Mouse (Mus musculus): ENCODE data around the gene Lipe.
"Not testable (repeated sequence)": the region's sequence is repeated elsewhere in the genome, so short reads cannot be mapped to it uniquely, and the experiment has no call there.

Gene Lipe

DNA sequence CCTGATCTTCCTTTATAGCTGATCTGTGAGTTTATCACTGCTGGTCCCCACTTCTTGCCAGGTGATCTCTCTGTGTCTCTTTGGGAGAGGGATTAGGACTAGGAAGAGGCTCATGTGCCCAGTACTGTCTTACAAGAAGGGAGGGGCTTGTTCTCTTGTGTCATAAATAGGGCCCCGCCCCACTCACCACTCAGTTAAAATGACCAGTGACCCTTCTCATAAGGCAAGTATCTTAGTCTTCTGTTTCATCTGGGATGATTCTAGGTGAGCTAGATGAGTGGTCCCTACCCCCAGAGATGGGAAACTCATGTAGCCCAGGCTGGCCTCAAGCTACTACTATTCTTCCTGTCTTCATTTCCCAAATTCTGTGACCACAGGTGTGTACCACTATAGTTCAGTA, at the start of gene Lipe:
TSS of gene Lipe (minus strand) at position 101 of the 400 bp plus-strand sequence.
- no peak for DNase-seq

DNA sequence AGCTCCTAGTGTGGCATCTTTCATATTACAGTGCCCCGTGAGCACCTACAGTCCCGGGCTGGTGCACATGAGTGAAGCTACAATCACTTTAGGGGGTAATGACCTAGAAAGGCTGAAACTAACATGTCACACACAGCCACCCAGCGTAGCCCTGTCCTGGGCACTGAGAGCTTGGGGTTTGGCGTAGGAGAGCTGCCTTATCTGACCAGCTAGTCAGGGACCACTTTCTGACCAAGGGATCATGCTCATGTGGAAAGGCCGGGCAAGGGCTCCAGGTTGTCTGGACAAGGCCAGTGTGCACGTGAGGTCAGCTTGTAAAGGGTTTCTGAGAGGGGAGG, 42.3 kb upstream of the Lipe start:
- no peak for DNase-seq

DNA sequence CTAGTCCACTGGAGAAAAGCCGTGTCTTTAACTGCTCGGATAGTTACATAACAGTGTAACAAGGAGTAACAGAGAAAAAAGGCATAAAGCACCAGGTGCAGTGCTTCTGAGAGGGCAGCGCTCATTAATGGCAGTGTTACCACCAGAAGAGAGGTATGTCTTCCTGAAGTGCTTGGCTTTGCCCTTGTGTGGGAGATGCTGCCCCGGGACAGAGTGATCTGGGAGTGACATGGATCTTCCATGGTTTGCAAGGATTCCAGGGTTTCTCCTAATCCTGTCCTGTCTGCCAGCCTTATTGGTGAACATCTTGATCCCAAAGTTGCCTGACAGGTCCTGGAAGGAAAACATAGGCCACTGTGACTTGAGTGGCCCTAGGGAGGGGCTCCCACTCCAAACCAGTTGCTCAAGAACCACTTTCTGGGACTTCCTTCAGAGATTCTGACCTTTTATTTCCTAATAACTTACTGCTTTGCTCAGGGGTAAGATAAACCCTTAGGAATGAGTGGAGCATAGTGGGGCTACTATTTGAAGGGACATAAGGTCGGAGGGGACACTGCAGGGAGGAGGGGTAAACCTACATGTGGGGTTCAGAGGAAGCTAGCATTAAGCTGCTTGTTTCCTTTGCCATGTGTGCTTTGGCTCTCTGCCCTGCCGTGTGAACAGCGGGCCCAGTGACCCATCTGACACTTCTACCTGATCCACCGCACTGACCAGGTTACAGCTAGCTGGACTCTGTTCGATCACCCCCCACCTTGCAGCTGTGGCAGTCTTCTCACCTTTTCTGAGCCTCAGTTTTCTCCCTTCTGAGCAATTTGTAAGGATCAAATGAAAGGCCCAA, 41.7 kb upstream of the Lipe start:
- DNase-seq: peak; percentile 62 to 76

DNA sequence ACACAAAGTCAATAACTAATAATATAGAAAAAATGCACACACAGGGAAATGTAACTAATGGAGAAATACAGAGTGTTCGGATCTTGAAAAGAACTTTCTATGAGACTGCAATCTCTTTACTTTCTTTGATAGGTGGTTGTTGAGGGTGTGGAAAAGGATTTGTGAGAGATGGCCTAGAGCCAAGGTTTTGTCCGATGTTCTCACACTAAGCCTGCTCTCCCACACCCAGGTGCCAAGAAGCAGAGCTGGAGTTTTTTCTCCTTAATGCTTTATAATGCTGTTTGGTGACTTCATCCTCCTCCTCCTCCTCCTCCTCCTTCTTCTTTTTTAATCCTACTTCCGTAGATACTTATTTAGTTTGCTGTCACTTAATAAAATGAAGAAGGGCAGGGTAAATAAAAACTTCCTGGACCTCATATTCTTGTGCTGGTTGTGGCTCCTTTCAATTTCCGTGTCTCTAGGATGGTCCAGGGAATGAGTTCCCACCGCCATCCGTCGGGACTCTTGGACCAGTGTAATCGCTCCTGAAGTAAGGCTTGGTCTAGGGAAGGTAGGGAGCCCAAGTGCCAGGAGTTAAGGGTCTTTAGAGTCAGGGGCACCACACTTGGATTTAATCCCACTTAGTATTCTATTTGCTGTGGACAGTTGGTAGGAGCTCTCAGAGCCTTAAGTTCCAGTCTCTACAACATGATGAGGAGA, 40.8 kb upstream of the Lipe start:
- no peak for DNase-seq

DNA sequence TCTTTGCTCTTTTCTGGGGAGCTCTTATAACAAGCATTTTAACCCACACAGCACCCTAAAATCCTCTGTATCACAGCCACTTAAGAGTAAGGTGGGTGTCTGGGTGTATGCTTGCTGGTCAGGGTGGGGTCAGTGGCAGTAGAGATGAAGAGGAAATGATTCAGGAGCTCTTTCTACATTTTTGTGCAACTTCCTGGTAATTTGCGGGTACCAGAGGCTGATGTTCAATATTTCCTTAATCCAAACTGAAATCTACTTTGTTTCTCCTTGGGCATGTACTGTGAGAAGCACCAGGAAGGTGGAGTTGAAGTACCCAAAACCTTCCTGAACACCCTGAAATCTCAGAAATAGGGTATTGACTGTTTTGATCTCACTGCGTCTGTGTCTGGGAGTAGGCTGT, 38.2 kb upstream of the Lipe start:
- DNase-seq: no peak

DNA sequence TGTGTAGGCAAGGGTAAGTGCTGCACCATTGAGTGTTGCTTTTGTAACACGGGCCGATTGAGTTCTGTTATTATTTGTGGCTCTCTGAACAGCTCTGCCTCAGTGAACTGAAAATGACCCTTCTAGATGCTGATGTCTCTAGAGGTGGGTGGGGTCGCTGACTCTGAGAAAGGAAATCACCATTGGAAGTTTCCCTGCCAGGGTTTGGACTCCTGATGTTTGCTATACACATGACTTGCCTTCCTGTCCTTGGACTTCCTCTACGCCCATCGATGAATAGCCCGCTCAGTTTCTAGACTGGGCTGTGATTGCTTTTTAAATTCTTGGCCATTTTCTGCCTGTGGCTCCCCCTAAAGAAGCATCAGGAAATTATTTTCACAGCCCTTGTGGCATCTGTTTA, 37.7 kb upstream of the Lipe start:
- DNase-seq: peak; percentile 49 to 66

DNA sequence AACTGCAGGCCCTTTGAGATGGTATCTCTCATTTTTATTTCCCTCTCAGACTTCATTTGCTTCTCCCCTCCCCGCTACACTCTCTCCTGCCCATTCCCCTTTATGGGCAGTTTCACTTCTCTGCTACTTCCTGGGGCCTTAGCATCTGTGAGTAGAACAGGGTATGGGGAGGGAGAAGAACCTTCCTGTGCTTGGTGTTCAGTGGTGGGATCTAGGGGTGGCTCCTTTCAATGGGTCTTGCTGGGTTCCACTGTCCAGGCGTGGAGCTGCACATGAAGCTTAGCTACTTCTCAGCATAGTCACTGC, 37.0 kb upstream of the Lipe start:
- DNase-seq: no peak

DNA sequence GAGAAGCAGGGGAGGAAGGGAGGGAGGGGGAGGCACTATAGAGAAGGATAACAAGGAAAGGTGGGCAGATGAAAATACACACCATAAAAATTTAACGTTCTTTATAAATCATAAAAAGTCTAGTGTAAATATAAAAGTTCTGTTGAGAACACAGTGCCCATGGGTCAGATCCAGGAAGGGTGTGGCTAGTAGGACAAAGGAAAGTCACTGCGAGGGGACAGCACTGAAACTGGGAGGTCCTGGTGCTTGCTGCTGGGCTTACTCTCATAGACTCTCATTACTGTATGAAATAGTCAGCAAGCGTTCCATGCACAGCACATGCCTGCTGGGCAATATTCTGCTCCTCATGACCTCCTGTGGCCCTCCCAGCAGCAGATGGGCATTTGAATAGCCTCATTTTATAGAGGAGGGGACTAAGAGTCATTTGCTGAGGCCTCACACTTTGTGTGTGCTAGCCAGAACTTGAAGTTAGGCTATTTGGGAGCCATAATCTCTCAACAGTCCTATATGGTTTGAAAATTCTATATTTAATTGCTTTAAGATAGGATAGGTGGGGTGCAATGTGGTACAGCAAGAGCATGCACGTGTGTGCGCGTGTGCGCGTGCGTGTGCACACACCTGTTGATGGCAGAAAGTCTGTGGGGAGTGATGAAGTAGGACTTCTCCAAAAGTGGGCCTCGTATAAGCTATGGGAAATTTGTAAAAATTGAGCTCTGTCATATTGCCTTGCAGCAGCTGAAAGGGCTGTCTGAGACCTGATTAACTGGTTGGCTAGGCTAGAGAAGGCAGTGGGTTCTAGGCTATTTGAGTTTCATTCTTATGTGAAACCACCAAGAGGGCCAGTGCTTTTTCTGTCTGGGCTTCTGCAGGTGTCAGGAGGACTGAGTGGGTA, 36.4 kb upstream of the Lipe start:
- DNase-seq: peak in 1 of 2 experiments; percentile 35

DNA sequence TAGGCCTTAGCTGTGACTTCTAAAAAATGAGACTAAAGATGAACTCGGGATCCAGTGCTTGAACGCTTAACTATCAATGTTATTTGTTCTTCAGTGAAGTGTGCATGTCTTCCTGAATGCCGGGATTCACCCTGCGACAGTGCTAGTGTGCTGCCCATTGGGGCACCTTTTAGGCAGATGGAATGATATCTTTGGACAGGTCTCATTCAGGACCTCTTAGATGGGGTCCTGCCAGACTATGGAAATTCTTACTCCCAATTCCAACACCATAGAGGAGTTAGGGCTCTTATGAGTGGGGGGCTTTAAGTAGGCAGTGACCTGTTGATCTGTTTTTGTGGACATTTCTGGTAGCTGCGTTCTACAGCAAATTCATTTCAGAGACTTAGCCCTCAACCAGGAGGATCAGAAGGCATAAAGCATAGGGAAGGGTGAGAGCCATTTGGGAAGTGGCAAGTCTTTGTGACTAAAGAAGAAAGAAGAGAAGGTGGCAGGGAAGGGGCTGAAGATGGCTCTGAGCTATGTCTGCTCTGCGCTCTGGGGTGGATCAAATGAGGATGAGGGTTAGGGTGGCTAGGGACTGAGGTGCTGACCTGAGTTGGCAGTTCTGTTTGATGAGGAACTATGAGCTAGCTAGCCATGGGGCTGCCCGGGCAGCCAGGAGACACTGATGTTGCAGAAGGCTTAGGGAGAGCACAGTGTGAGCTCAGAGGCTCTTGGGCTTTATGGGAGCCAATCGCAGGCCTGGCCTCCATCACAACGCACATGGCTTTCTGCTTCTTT, 35.5 kb upstream of the Lipe start:
- no peak for DNase-seq

DNA sequence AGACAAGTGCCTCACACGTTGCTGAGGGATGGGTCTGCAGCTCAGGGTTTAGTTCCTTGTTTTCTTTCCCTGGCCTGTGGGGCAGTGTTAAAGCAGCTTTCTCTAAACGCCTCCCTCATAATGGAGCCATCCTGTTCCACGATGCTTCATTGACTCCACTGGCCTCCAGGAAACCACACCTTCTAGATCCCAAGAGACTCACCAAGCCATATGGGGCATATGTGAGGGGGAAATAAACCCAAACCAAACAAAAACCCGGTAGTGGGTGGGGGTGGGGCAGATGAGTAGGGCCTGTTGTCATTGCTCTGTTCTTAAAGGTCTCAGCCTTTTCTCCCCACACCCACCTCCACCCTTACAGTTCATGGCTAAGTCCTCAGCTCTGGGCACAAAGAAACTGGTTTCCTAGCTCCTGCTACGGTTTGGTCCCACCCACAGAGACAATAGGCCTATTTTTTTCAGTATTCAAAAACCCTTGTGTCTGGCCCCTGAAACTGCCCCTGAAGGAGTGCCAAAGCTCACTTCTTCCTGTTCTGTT, 34.6 kb upstream of the Lipe start:
- DNase-seq: peak; percentile 51 to 56

DNA sequence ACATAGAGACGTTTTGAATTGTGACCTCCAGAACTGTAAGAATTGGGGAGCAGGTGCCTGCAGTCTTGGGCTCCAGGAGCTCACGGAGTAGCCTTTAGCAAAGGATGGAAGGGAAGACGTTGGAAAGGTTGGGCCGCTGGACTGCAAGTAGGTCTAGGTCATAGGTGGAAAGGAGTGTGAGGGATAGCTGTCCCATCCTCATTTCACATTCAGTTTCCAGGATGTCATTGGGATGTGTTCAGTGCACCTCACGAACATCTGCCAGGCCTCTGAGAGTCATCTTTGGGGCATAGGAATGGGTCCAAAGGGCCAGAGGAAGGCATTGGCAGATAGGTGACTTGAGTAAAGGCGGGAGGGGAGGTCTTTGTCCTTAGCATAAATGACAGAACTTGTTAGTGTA, 33.9 kb upstream of the Lipe start:
- no peak for DNase-seq

DNA sequence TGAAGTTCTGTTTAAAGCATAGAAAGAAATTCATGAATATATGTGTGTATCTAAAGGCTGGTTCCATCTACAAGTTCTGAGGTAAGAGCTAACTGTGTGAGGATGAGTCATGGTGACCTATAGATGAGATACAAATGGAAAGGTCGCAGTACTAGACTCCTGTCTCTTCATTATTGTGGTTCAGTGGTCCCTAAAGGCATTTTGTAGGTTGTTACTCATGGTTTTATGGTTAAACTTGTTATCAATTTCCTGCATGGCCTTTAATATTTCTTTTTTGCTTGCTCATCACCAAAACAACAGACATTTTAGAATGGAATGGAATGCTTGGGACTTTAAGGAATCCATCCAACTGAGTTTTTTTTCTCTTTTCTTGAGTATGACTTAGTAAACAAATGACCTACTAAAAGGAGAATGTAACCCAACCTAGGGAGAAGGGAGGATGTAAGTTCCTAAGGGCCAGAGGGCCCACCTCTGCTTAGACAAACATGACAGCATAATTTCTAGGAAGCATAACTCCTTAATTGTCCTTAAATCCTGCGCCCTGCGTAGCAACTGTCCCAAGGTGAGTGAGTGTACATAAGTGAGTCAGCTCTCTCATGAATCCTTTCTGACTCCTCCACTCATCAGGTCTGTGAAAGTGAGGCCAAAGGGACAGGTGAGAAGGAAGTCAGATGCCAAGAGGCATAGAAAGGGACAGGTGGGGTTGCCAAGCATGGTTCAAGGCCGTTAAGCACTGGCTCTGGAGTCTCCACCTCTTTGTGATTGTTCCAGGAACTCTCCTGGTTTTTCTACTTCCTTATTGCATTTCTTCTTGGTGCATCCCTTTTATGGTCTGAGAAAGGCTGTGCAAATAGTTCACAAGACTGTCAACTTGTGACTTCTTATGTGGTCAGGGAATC, 31.6 kb upstream of the Lipe start:
- DNase-seq: no peak

DNA sequence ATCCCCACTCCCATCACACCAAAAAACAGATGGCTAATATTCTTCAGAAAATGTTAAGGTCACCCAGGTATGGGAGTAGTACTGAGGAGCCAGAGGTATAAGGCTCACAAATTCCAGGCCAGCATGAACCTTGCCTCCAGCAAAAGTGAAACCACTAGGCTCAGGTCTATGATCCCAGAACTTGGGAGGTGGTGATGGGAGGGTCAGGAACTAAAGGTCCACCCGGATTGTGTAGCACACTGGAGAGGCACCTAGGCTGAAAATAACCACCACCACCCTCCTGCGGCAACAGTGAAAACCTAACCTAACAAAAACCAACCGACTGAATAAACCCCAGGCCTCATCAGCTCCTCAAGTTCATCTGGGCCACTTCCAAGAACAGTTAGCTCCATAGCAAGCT, 29.8 kb upstream of the Lipe start:
- DNase-seq: no peak

DNA sequence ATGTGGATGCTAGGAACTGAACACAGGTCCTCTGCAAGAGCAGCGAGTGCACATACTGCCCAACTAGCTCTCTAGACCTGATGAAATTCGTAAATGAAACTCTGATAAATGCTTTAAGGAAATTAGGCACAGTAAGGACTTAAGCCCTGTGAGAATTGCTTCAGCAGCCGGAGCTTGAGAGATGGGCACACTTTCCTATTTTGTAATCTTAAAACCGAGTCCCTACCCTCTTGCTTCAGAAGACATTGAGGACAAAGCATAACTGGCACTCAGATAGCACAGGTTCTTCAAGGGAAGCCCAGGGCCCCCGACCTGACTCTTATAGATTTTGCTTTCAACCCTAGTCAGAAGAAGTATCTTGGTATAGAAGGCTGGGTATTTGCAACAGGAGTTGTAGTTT, 28.6 kb upstream of the Lipe start:
- no peak for DNase-seq

DNA sequence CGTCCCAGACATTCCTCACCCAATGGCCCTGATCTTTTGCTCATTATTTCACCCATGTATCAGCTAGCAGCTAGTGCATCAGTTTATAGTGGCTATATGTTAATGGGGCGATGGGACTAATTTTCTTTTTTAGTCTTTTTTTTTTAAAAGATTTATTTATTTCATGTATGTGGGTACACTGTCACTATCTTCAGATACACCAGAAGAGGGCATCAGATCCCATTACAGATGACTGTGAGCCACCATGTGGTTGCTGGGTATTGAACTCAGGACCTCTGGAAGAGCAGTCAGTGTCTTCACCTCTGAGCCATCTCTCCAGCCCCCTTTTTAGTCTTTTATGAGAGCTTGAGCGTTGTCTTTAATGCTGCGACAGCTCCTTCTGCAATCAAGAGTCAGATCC, 27.9 kb upstream of the Lipe start:
- not testable (repeated sequence) for DNase-seq

DNA sequence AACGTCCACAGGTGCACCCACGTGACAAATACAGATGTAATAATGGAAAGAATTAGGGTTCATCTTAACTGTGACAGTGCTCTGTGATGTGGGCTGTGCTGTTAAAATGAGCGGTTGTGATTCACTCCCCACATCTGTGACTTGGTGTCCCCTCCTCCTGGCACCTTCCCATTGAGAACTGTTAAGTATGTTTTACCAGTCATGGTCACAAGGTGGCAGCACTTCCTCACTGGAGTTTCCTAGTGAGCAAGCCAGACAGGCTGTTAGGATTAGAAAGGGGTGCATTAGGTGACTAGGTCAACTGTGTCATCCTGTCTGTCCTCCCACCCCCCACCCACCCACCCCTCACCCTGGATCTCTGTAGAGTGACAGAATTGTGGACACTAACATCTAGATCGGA, 25.9 kb upstream of the Lipe start:
- peak; percentile 34 to 87 for DNase-seq

DNA sequence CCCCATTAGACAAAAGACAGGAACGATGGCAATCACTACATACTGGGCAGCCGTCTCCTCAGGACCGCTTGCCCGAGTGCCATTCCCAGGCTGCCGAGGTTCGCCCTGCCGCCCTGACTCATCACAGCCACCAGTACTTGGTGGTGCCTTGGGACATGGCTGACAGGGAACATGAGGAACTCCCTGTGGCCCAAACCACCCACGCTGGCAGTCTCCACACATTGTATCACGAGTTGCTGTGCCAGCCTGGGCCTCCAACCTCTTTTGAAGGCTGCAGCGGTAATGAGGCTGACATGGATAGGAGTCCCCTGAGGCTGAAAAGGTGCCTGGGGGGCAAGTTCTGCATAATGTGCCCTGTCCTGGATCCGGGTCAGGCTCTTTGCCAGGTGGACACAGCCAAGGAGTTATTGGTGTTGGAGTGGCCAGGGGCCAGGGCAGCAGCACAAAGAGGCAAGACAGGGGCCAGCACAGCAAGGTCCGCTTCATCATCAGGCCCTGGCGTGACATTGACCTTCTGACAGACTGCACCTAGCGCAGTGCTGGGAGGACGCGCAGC, 23.9 kb upstream of the Lipe start:
- no peak for DNase-seq

DNA sequence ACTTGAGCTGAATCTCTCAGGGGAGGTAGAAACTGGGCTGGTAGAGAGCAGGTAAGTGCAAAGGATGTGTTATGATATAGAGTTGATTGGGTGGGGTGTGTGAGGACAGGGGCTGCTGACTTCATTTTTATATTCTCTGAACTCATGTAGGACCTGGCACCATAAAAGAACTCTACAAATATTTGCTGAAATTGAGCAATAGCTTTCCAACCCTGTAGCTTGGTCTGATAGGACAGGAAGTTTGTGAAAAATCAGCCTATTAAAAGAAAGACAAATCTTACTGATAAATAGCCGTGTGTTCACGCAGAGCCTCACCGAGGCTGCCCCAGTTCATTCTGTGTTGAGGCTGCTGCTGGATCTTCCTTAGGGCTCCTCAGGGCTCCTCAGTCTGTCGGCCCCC, 21.4 kb upstream of the Lipe start:
- DNase-seq: no peak

DNA sequence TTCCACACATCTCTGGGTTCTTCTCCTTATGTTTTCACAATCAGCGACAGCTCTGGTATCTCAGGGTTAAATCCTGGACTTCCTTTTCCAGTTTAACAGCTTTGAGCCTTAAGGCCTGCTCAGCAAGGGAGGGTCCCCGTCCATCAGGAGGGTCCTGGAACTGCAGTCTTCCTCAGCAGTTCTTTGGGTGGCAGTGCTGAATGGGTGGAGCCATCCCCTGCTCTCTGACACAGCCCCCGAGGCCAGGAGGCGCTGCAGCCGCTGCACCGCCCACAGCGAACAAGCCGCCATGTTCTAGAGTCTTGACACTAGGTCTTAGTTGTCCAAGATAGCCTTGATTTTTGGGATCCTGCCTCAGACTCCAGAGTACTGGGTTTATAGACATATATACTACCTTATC, 21.0 kb upstream of the Lipe start:
- no peak for DNase-seq

DNA sequence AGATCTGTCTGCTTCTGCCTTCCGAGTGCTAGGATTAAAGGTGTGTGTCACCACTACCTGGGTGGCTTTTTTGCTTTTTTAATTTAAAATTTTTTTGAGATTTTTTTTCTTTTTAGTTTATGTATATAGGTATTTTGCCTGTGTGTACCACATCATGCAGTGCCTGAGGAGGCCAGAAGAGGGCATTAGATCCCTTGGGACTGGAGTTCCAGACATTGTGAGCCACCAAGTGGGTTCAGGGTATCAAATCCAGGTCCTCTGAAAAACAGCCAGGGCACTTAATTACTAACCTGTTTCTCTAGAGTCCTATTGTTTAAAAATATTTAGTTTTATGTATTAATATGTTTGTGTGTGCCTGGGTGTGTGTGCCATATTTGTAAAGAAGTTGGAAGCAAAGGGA, 19.1 kb upstream of the Lipe start:
- peak in 1 of 2 experiments; percentile 53 for DNase-seq

DNA sequence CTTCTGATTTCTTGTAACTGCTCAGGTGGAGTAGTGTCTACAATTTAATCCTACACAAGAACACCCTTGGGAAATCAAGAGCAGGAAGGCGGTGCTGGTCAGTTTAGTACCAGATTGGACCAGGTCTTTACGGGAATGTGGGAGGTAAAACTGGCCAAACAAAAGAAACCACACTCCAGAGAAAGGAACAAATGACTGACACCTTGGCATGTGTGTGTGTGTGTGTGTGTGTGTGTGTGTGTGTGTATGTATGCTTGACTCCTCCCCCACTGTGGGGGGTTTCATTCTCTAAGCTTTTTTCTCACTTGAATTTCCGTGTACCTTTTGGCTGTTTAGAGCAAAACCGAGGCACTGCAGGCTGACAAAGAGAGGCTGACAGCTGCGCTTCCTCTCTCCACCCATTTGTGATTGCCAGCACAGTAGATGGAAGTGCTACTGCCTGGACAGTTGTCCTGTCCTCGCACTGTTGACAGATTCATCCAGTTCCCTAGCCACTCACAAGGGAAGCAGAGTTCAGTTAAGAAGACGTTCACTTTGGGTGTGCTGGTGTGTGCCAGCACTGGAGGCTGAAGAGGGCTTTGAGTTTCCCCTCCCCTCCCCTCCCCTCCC, 14.4 kb upstream of the Lipe start, which contains the start of gene Cxcl17:
TSS of gene Cxcl17 (minus strand) at position 54 of the 609 bp plus-strand sequence.
- no peak for DNase-seq

All from lung, postnatal 4 days (tissue).